Mouse (Mus musculus): ENCODE results near the gene Nhlrc1.

DNA sequence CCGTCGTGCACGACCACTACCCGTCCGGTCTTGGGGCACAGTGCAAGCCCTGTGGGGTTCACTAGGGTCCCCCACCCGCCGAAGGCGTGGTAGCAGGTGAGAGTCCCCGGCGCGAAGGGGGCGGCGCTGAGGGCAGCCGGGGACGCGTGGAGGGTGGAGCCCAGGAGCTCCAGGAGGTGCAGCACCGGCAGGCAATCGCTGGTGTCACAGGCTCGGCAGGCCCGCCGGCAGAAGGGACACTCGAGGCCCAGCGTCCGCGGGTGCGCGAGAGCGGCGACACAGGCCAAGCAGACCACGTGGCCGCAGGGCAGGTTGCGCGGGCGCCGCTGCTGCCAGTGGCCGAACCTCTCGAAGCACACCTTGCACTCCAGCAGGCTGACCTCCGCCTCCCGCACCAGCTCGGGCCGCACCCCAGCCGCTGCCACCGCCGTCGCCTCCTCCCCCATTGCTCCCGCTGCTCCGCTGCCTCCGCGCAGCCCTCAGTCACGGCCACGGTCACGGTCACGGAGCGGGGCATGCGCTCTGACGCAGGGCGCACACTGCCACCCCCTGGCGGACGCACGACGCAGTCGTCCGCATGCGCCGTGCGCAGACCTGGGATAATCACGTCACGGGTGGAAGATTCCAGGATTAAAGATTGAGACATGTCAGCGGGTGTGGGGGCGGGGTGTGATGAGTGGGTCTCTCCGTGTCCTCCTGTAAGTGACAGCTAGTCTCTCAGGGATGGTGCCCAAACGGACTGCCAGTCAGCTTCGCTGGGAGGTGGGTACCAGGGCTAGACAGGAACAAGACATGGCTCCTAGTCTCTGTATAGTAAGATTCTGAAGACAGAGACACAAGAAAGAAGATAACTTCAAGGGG, at the start of gene Nhlrc1:
- TF ChIP-seq CTCF (IDR thresholded peaks at IDR 0.05; ENCODE audit: low read depth, low read length) (peak; percentile 87), EP300 (IDR thresholded peaks at IDR 0.05; ENCODE audit: insufficient read depth, low read depth, low read length) (peak; percentile 63; the same call in 1 of the 2 replicates)
